Mouse (Mus musculus): ENCODE measurements at regions not wholly inside any gene's neighbourhood (a gene's known extent, or its start where the extent isn't known, plus 50 kb on each side); places are given as distances from the start of the nearest gene placed in this dataset.

DNA sequence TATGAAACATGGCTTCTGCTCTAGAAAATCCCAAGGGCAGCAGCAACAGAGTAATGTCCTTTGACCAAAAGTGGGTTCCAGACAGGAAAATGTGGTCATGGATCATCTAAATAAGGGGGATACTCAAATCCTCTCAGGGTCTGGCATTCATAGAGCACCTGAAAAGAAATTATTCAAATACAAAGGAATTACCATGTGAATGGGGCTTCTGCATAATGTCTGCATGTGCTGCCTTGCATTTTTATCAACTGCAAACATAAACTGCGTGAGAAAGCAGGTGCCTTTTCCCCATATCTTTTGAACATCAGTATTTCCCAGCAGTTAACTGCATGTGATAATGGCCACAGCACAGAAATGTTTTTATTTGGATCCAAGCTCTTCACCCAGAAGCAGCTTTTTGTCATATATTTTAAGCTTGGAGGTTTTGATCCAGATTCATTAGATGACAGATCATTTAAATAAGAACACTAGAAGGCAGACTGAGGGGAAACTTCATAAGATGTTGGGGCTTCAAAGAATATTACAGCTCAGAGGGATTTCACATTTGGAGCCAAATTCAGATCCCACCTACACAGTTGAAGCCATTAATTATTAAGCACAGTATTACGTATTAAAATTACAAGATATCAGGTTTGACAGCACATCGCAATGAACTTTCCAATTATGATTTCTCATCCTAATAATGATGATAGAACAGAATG, 527.8 kb downstream of the Gm11232 start:
- TF ChIP-seq CTCF (IDR thresholded peaks at IDR 0.05; ENCODE audit: low read depth, low read length), result no peak
- TF ChIP-seq POLR2A (IDR thresholded peaks at IDR 0.05; ENCODE audit: extremely low read depth, insufficient read depth, low read length), result no peak
